Mouse (Mus musculus): ENCODE measurements around the gene Trnt1. TPM values are rescaled to one million over a fixed set of nuclear protein-coding genes. Genes with fewer than 3 reads are reported as not detected.
A peak's percentile ranks its signal among the peaks of the same experiment; 100 is the strongest.

Gene Trnt1
- polyA plus RNA-seq (2014; fragmentation: Nextera tagmentation; extraction: Ambion mirVana): 77.8 and 80.6 TPM in 2 replicates

GRCm38 (mm10) chr6:106768640-106769289 lies at the start of gene Trnt1:
Gene Trnt1 (plus strand): TSS chr6:106769120.
- peak within 1 kb of the TSS; percentile 52 for H3K9ac ChIP-seq (ENCODE audit: low read depth, low read length)
- no peaks in the 10 kb centered on the region for H3K36me3 ChIP-seq (ENCODE audit: control insufficient read depth, insufficient read depth, low read length)
- H3K27ac ChIP-seq (ENCODE audit: low read depth, low read length): no peak within 1 kb of the TSS
- peak within 1 kb of the TSS; percentile 54 for H3K4me3 ChIP-seq (ENCODE audit: low read depth, low read length)
- peak within 1 kb of the TSS; percentile 90 for H3K4me2 ChIP-seq (replicated peaks; ENCODE audit: low read depth, low read length)
- no peaks in the 10 kb centered on the region for H3K27me3 ChIP-seq (ENCODE audit: control insufficient read depth, insufficient read depth, low read length)
- H3K4me1 ChIP-seq (replicated peaks; ENCODE audit: control insufficient read depth, insufficient read depth, low read length): no peaks in the 10 kb centered on the region
- WGBS: 9% methylated on average over 35 of the region's 35 CpGs
- peak; percentile 99 for DNase-seq (ENCODE audit: low spot score)
- H3K9me3 ChIP-seq (ENCODE audit: control insufficient read depth, low read length): no peaks in the 10 kb centered on the region
- peak; percentile 100 for ATAC-seq (ENCODE audit: low FRiP score)

DNA sequence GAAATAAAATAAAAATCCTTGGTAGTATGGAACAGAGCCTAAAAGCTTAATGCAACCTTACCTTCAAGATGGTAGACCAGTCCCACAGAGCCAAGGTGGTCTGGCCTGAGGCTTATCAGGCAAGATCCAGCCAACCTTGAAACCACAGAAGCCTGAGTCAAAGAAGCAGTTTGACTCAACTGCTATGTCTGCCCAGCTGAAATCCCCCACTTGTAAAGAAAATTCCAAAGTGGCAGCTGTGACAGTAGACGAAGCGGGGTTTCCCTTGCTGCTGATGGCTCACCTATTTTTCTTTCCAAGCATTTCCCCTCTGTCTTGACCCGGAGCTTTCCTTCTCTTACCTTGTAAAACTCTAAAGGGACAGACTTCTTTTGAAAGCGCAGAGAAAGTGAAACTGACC lies 43.3 kb upstream of the Trnt1 start:
- Histone ChIP-seq H3K27me3 (ENCODE audit: control insufficient read depth, insufficient read depth, low read length) (no peaks in the 10 kb centered on the region), H3K36me3 (ENCODE audit: control insufficient read depth, insufficient read depth, low read length) (no peaks in the 10 kb centered on the region), H3K4me3 (ENCODE audit: low read depth, low read length) (no peak overlapping the region), H3K9me3 (ENCODE audit: control insufficient read depth, low read length) (no peaks in the 10 kb centered on the region), H3K27ac (ENCODE audit: low read depth, low read length) (no peak overlapping the region), H3K4me1 (replicated peaks; ENCODE audit: control insufficient read depth, insufficient read depth, low read length) (no peaks in the 10 kb centered on the region), H3K4me2 (replicated peaks; ENCODE audit: low read depth, low read length) (no peak overlapping the region), H3K9ac (ENCODE audit: low read depth, low read length) (no peak overlapping the region)
- DNase-seq (ENCODE audit: low spot score): no peak
- 85% methylated on average over 4 of the region's 4 CpGs for WGBS
- ATAC-seq (ENCODE audit: low FRiP score): no peak

DNA sequence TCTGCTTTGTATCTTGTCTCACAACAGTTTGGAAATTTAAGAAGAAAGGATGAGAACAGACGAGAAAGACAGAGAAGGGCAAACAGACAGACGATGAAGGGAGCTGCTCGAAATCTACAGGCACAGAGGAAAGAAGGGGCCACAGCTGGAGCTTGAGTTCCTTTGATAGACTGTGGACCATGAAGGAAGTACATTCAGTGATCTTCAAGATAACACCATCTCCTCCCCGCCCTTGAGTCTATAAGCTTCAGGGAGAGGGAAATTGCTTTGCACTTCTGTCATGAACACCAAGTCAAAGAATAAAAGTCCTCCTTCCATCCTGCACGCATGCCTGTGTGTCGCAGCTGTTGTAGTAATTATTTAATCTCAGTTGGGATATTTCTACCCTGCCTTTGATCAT lies 42.8 kb upstream of the Trnt1 start:
- Histone ChIP-seq H3K9me3 (ENCODE audit: control insufficient read depth, low read length) (no peaks in the 10 kb centered on the region), H3K4me3 (ENCODE audit: low read depth, low read length) (no peak overlapping the region), H3K27ac (ENCODE audit: low read depth, low read length) (no peak overlapping the region), H3K36me3 (ENCODE audit: control insufficient read depth, insufficient read depth, low read length) (no peaks in the 10 kb centered on the region), H3K4me2 (replicated peaks; ENCODE audit: low read depth, low read length) (no peak overlapping the region), H3K4me1 (replicated peaks; ENCODE audit: control insufficient read depth, insufficient read depth, low read length) (no peaks in the 10 kb centered on the region), H3K27me3 (ENCODE audit: control insufficient read depth, insufficient read depth, low read length) (no peaks in the 10 kb centered on the region), H3K9ac (ENCODE audit: low read depth, low read length) (no peak overlapping the region)
- no peak for ATAC-seq (ENCODE audit: low FRiP score)
- DNase-seq (ENCODE audit: low spot score): no peak
- 89% methylated on average over 6 of the region's 6 CpGs for WGBS

GRCm38 (mm10) chr6:106727703-106728102 lies 41.2 kb upstream of the Trnt1 start:
- WGBS: 90% methylated on average over 1 of the region's 1 CpGs
- DNase-seq (ENCODE audit: low spot score): no peak
- no peak overlapping the region for H3K4me3 ChIP-seq (ENCODE audit: low read depth, low read length)

DNA sequence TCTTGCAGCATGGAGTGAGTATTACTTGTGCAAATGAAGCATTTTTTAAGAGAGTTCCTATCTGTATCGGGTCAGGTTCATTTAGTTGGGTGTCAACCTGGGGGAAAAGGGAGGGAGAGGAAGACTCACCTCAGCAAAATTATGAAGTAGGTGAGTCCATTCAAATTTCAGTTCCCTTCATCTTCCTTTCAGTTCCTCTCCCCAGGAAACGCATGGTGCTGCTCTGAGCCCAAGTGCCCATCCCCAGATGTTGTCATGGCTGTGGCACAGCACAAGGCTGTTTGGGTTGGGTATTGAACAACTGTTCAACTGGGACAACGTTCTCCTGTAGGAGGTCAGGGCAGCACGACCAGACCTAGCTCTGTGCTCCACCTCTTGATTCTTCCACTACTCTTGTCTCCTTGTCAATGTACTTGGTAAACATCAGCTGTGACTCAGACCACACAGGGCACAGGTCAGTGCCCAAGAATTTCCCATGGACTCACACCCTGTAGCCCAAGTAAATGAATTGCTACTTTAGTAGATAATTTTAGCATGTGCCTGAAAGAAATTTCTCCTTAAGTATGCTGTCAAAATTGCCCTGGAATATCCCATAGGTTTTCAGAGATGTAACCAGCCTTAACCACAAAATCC lies 39.1 kb upstream of the Trnt1 start:
- H3K27me3 ChIP-seq (ENCODE audit: control insufficient read depth, insufficient read depth, low read length): no peaks in the 10 kb centered on the region
- H3K36me3 ChIP-seq (ENCODE audit: control insufficient read depth, insufficient read depth, low read length): no peaks in the 10 kb centered on the region
- DNase-seq (ENCODE audit: low spot score): no peak
- no peaks in the 10 kb centered on the region for H3K9me3 ChIP-seq (ENCODE audit: control insufficient read depth, low read length)
- H3K9ac ChIP-seq (ENCODE audit: low read depth, low read length): no peak overlapping the region
- H3K4me3 ChIP-seq (ENCODE audit: low read depth, low read length): no peak overlapping the region
- no peaks in the 10 kb centered on the region for H3K4me1 ChIP-seq (replicated peaks; ENCODE audit: control insufficient read depth, insufficient read depth, low read length)
- no peak overlapping the region for H3K4me2 ChIP-seq (replicated peaks; ENCODE audit: low read depth, low read length)
- no peak for ATAC-seq (ENCODE audit: low FRiP score)
- 80% methylated on average over 4 of the region's 4 CpGs for WGBS
- H3K27ac ChIP-seq (ENCODE audit: low read depth, low read length): no peak overlapping the region

More at GRCm38 (mm10) chr6:106727703-106728102, 41.2 kb upstream of the Trnt1 start:
- Histone ChIP-seq H3K9ac (ENCODE audit: low read depth, low read length) (no peak overlapping the region), H3K27ac (ENCODE audit: low read depth, low read length) (no peak overlapping the region), H3K4me2 (replicated peaks; ENCODE audit: low read depth, low read length) (no peak overlapping the region), H3K4me1 (replicated peaks; ENCODE audit: control insufficient read depth, insufficient read depth, low read length) (no peaks in the 10 kb centered on the region), H3K27me3 (ENCODE audit: control insufficient read depth, insufficient read depth, low read length) (no peaks in the 10 kb centered on the region), H3K36me3 (ENCODE audit: control insufficient read depth, insufficient read depth, low read length) (no peaks in the 10 kb centered on the region), H3K9me3 (ENCODE audit: control insufficient read depth, low read length) (no peaks in the 10 kb centered on the region)
- ATAC-seq (ENCODE audit: low FRiP score): no peak

GRCm38 (mm10) chr6:106732563-106732962 lies 36.4 kb upstream of the Trnt1 start:
- H3K27ac ChIP-seq (ENCODE audit: low read depth, low read length): no peak overlapping the region
- no peaks in the 10 kb centered on the region for H3K27me3 ChIP-seq (ENCODE audit: control insufficient read depth, insufficient read depth, low read length)
- no peaks in the 10 kb centered on the region for H3K9me3 ChIP-seq (ENCODE audit: control insufficient read depth, low read length)
- DNase-seq (ENCODE audit: low spot score) (no peak), ATAC-seq (ENCODE audit: low FRiP score) (no peak)
- H3K4me2 ChIP-seq (replicated peaks; ENCODE audit: low read depth, low read length): no peak overlapping the region
- H3K4me3 ChIP-seq (ENCODE audit: low read depth, low read length): no peak overlapping the region
- no peaks in the 10 kb centered on the region for H3K4me1 ChIP-seq (replicated peaks; ENCODE audit: control insufficient read depth, insufficient read depth, low read length)
- WGBS: 88% methylated on average over 4 of the region's 4 CpGs
- H3K36me3 ChIP-seq (ENCODE audit: control insufficient read depth, insufficient read depth, low read length): no peaks in the 10 kb centered on the region
- no peak overlapping the region for H3K9ac ChIP-seq (ENCODE audit: low read depth, low read length)

- WGBS: 77% methylated on average over 3 of the region's 3 CpGs
- Histone ChIP-seq H3K4me2 (replicated peaks; ENCODE audit: low read depth, low read length) (no peak overlapping the region), H3K27ac (ENCODE audit: low read depth, low read length) (no peak overlapping the region), H3K4me1 (replicated peaks; ENCODE audit: control insufficient read depth, insufficient read depth, low read length) (no peaks in the 10 kb centered on the region), H3K4me3 (ENCODE audit: low read depth, low read length) (no peak overlapping the region), H3K27me3 (ENCODE audit: control insufficient read depth, insufficient read depth, low read length) (no peaks in the 10 kb centered on the region), H3K36me3 (ENCODE audit: control insufficient read depth, insufficient read depth, low read length) (no peaks in the 10 kb centered on the region), H3K9ac (ENCODE audit: low read depth, low read length) (no peak overlapping the region), H3K9me3 (ENCODE audit: control insufficient read depth, low read length) (no peaks in the 10 kb centered on the region)
- ATAC-seq (ENCODE audit: low FRiP score) (no peak), DNase-seq (ENCODE audit: low spot score) (no peak)
Observed at GRCm38 (mm10) chr6:106738229-106738628, 30.7 kb upstream of the Trnt1 start.

- Histone ChIP-seq H3K4me1 (replicated peaks; ENCODE audit: control insufficient read depth, insufficient read depth, low read length) (no peaks in the 10 kb centered on the region), H3K36me3 (ENCODE audit: control insufficient read depth, insufficient read depth, low read length) (no peaks in the 10 kb centered on the region), H3K27ac (ENCODE audit: low read depth, low read length) (no peak overlapping the region), H3K9me3 (ENCODE audit: control insufficient read depth, low read length) (no peaks in the 10 kb centered on the region), H3K27me3 (ENCODE audit: control insufficient read depth, insufficient read depth, low read length) (no peaks in the 10 kb centered on the region), H3K4me2 (replicated peaks; ENCODE audit: low read depth, low read length) (no peak overlapping the region), H3K4me3 (ENCODE audit: low read depth, low read length) (no peak overlapping the region), H3K9ac (ENCODE audit: low read depth, low read length) (no peak overlapping the region)
- 90% methylated on average over 1 of the region's 1 CpGs for WGBS
- DNase-seq (ENCODE audit: low spot score) (no peak), ATAC-seq (ENCODE audit: low FRiP score) (no peak)
Observed at GRCm38 (mm10) chr6:106740244-106740825, 28.6 kb upstream of the Trnt1 start.
